Mouse (Mus musculus) stomach, adult 2 months (tissue): ENCODE data around the gene Vps33b. TPM values are rescaled to one million over a fixed set of nuclear protein-coding genes. Genes with fewer than 3 reads are reported as not detected.

Source experiments
- polyA plus RNA-seq: library from polyadenylated mRNA; depleted of rRNA; stranded (reverse); fragments of >200 nt; gene quantifications from 2 replicates; pipeline ENCODE4 v1.2.3, GENCODE M21; 2012; rRNA removed

The Vps33b gene
- polyA plus RNA-seq, result 2.2 and 5.1 TPM in 2 replicates

DNA sequence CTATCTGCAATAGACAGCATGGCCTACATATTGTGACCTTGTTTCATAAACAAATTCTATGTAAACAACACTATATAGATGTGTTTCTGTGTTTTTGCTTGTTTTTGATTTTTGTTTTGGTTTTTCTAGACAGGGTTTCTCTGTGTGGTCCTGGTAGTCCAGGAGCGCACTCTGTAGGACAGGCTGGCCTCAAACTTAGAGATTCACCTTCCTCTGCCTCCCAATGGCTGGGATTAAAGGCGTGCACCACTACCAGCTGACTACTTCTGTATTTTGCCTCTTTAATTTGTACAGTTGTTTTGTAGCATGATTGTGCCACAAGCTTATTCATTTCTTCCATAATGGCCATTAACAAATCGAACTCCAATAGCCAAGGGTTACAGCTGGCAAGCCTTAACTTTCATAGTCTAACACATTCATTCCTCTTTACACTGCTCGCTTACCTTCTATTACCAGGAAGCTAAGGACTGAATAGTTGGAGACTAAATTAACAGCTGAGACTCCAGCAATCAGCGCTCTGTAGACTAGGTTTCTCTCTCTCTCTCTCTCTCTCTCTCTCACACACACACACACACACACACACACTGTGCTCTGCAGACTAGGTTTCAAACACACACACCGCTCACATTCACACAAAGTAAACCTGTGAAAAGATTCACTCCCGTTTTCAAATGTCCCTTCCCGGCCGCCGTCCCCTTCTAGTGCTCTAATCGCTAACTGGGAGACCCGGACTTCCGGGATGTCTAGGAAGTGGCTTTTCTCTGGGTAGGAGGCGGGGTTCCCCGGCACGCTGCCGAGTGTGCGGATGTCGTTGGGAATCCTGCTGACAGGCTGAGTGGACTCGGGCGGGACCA is at the start of gene Vps33b:
Gene Vps33b (plus strand): TSS at position 753 of the 854 bp plus-strand sequence.

DNA sequence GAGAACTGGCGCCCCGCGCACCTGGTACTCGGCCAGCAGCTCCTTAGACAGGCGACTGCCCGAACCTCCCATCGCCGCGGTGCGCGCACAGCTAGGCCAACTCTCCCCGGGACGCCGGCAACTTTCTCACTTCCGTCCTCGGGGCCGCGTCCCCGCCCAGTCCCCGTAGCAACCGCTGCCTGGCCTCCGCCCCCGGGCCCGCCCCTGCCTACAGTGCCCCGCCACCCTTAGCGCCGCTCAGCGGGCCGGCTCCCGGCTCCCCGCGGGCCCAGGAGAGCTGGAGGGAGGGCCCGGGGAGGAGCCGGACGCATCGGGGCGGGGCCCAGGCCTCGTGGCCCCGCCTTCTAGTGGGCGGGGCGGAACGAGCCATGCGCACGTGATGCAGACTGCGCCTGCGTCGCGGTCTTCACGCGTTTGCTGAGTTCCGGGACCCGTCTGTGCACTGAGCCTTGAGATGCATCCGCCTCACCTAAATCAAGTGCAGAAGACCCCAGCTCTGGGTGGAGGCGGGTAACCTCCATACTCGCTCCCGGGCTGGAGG is 36.9 kb upstream of the Vps33b start, which contains the start of the genes Cib1 and Gdpgp1:
Gene Cib1 (minus strand): TSS at position 325 of the 541 bp plus-strand sequence.
Gene Gdpgp1 (plus strand): TSS at position 377 of the 541 bp plus-strand sequence.

GRCm38 (mm10) chr7:80246148-80246721 is 23.2 kb upstream of the Vps33b start, which contains the start of gene Ttll13:
Gene Ttll13 (plus strand): TSS chr7:80246376.

DNA sequence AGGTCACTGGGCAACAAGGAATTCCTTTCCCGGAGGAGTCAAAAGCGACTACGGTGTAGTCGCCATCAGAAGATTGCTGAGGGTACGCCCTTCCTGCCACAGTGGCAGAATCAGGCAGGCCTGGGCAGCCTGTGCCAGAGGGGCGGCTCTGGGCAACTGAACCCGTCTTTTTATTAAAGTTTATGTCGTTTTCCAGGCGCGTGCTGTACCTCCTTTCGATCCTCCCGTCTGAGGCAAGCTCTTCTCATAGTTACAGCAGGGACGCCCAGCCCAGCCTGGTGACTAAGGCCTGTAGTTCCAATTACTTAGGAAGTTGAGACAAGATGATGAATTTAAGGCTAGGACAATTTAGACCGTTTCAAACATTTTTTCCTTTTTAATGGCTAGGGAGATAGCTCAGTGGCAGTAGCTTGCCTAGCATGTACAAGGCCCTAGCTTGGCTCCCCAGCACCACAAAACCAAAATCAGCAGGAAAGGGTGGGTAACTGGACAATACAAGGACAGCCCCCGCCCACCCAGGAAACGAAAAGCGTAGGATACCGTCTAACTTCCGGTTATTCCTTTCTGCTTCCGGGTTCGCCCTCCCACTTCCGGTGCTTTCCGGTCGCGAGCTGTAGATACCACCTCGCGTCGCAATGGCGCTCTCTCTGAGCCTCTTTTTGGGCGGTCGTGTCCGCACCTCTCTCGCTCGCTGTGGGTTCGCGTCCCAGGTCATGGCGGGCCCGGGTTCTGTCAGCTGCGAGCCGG is 8.7 kb upstream of the Vps33b start, which contains the start of gene Ngrn:
Gene Ngrn (plus strand): TSS at position 591 of the 747 bp plus-strand sequence.

DNA sequence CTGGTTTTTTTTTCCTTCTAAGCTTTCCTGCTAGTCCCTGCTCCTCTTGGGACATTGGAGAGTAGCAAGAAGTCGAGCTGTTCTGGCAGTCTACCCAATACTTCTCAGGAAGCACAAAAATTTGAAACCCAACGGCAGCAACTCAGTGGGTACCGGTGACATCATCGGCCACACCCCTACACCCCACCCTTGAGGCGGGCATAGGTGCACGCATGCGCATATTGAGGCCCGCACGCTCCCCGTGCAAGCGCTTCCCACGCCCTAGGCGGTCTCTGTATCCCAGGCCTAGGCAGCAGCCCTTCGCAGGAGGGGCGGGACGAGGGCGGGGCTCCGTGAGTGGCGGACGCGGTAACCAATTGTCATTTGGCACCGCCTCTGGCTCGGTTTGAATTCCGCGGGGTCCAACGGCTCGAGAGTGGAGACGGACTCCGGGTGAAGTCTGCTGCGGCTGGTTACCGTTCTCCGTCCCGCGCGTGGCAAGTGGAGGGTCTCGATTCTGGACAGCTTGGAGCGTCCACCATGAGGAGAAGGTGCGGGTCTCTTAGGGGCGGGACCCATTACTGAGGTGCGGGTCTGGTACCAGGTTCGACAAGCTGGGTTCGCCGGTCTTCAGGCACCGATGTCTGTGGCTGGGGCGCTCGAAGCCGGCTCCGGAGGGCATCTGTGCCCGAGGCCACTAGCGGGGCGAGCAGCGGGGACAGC is 24.8 kb downstream of the Vps33b start, which contains the start of gene Prc1:
Gene Prc1 (plus strand): TSS at position 389 of the 702 bp plus-strand sequence.

GRCm38 (mm10) chr7:80324043-80324815 is 54.8 kb downstream of the Vps33b start, which contains the start of gene Rccd1:
Gene Rccd1 (minus strand): TSS chr7:80324454.

DNA sequence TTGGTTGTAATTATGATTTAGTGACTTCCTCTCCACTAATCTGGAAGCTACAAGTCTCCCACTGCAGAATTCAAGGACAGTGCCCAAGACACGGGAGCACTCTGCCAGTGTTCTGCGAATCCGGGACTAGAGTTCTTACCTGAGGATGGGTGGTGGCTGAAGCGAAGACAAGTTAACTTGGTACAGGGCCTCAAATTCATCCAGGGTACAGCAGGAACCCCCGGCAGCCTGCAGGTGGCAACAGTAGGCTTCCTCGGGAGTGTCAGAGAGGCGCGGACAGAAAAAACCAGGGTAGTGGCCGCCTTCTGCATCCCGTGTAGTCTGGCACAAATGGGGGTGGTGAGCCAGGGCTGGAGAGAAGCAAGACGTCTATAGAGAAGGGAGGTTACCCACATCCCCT is 71.3 kb downstream of the Vps33b start, which contains the start of gene Unc45a:
Gene Unc45a (minus strand): TSS at position 213 of the 400 bp plus-strand sequence.

Other genes with a start within 250 kb of the Vps33b start
- gene Zfp710, start 244.8 kb upstream of the Vps33b start, polyA plus RNA-seq, result 18.7 and 26.2 TPM in 2 replicates
- gene Idh2, start 154.3 kb upstream of the Vps33b start, polyA plus RNA-seq, result 80.6 and 95.4 TPM in 2 replicates
- gene Sema4b, start 82.8 kb upstream of the Vps33b start, polyA plus RNA-seq, result 28.8 and 30.4 TPM in 2 replicates
- gene Cib1, start 36.8 kb upstream of the Vps33b start, polyA plus RNA-seq, result 213 and 281 TPM in 2 replicates
- gene Gdpgp1, start 36.8 kb upstream of the Vps33b start, polyA plus RNA-seq, result 1.6 and 2.6 TPM in 2 replicates
- gene Ttll13, start 23.3 kb upstream of the Vps33b start, polyA plus RNA-seq, result 0.06 and 0.09 TPM in 2 replicates
- 6.5 and 9.0 TPM in 2 replicates for gene Ngrn, start 8.4 kb upstream of the Vps33b start, polyA plus RNA-seq
- 3.4 and 4.5 TPM in 2 replicates for gene Prc1, start 24.8 kb downstream of the Vps33b start, polyA plus RNA-seq
- gene Rccd1, start 54.8 kb downstream of the Vps33b start, polyA plus RNA-seq, result 3.5 and 3.6 TPM in 2 replicates
- gene Unc45a, start 71.4 kb downstream of the Vps33b start, polyA plus RNA-seq, result 41.4 and 45.6 TPM in 2 replicates
- gene Hddc3, start 73.5 kb downstream of the Vps33b start, polyA plus RNA-seq, result 7.8 and 8.3 TPM in 2 replicates
- gene Man2a2, start 101.7 kb downstream of the Vps33b start, polyA plus RNA-seq, result 23.3 and 27.7 TPM in 2 replicates
- gene Fes, start 118.3 kb downstream of the Vps33b start, polyA plus RNA-seq, result 27.2 and 33.1 TPM in 2 replicates
- 497 and 619 TPM in 2 replicates for gene Furin, start 135.8 kb downstream of the Vps33b start, polyA plus RNA-seq